Mouse (Mus musculus) cerebellum, postnatal 14 days (tissue): ENCODE results near the gene Gm4792.

Experiments
- DNase-seq, 2 experiments: peaks; one replicate each; pipeline ENCODE4 v3.0.0; 2021; ENCODE audit warnings: mixed read lengths in 2 of 2

The Gm4792 gene

DNA sequence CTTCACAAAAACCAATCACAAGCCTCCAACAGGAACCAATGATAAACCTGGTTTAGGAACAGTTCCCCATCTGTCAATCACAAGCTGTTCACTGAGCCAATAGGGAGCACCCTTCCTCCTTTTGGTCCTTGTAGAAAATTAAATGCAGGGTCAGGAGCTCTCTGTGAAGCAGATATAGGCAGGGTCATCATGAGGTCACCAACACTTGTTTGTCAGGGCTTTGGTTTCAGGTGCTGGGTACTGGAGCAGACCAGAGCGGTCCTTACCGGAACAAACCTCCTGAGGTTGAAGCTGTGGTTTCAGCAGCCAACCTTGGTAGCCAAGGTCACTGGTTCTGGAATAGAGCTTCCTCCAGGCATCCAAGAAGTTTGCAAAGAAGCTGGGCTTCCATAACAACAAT, 798 bp upstream of the Gm4792 start:
- no peak for DNase-seq

GRCm38 (mm10) chr10:94295923-94296605, 2.4 kb downstream of the Gm4792 start:
- no peak for DNase-seq

DNA sequence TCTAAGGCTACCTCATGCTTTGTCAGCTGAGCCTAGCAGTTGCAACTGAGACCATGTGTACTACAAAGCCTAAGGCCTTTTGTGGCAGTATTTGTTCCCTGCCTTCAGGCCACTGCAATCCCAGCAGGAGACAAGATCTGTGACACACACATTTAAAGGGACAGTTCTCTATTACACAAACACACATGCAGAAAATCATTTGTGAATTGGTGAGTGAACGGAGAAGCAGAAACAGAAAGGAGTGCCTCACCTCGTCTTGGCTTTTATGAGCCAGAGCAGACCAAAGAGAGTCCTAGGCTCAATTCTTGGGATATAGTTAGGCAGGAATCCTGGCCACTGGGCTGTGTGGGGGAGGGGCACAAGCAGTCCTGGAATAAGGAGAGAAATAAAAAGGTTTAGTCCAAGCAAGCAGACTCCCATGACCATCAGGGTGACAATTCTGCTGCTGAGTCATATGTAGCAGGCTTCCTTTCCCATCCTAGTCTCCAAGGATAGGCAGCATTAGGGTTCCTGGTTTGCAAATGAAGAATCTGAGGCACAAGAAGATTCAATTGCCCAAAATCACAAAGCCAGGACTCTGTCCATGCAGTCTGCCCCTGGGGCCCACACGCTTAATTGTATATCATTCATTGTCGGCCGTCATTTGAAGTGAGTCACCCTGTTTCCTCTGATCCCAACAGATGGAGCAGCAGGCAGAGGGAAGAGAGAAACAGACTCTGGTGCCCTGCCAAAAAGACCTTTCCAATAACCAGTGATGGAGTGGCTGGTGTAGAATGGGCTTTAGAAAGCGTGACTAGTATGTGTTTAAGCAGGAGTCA, 3.4 kb downstream of the Gm4792 start:
- DNase-seq: peak; percentile 79 to 83

DNA sequence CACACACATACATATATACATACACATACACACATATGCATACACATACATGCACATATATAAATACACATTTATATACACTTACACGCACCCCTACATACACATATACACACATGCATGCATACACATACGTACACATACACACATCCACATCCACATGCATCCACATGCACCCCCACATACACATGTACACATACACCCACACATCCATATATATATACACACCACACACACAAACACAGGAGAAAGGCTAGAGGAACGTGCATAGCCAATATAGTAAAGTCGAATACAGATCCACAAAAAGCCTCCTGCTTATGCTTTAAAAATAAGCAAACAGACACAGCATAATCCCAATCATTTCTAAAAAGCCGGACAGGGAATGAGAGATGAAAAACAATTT, 4.1 kb downstream of the Gm4792 start:
- DNase-seq: no peak

- peak in 1 of 2 experiments; percentile 55 for DNase-seq
Observed at GRCm38 (mm10) chr10:94282797-94283196, 15.7 kb downstream of the Gm4792 start.

- DNase-seq: peak; percentile 73 to 74
Observed at GRCm38 (mm10) chr10:94282179-94282578, 16.3 kb downstream of the Gm4792 start.

DNA sequence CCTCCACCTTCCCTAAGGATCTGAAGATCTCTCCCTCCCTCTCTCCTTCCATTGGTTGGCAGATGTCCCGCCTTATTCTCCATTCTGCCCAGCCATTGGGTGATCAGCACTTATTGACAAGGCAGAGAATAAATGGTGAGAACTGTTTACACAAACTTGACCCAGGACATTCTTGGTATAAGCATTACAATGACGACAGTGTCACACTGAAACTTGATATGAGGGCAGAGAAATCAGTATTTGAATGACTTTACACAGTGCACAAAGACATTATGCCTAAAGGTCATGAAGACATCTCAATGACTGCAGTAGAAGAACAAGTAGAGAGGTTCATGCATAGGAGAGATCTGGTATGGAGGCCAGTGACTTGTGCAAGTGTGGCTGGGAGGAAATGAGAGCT, 22.0 kb downstream of the Gm4792 start:
- no peak for DNase-seq

- DNase-seq: no peak
Observed at GRCm38 (mm10) chr10:94275321-94275720, 23.2 kb downstream of the Gm4792 start.

- peak; percentile 61 to 66 for DNase-seq
Observed at GRCm38 (mm10) chr10:94265656-94266542, 32.6 kb downstream of the Gm4792 start.

GRCm38 (mm10) chr10:94263211-94263610, 35.3 kb downstream of the Gm4792 start:
- DNase-seq: no peak

- DNase-seq: no peak
Observed at GRCm38 (mm10) chr10:94262646-94263045, 35.9 kb downstream of the Gm4792 start.

GRCm38 (mm10) chr10:94260544-94260943, 38.0 kb downstream of the Gm4792 start:
- DNase-seq: no peak

DNA sequence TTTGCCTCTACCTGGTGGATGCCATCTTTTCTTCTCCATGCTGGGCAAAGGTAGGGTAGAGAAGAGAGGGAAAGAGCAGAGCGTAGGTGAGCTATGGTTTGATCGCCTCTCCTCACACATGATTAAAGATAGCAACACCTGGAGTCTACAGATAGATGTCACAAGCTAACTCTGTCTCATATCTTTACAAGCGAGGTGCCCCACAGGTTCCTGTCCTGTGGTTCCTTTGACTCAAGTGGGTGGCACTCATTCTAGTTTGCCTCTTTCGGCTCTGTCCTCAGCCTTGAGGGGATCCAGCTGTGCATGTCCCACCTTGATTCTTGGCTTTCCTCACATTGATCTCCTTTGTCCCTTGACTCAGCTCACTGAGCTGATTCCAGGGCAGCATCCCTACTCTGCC, 42.0 kb downstream of the Gm4792 start:
- no peak for DNase-seq

DNA sequence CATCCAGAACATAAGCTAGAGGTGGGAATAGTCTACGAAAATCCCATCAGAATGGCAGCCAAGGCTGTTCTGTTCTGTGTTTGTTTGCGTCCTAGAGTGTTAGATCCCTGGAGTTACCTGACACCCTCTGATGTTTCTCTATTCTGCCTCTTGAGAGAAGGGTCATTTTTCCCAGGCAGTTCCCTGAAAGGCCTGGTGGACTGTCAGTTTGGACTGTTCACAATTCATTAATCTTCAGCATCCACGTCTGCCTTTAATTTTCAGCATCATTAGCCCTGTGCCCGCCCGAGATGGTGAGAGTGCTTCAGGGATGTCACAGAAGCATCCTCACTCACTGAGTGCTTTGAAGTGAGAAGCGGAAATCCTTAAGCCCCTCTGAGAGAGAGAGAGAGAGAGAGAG, 42.8 kb downstream of the Gm4792 start:
- no peak for DNase-seq

DNA sequence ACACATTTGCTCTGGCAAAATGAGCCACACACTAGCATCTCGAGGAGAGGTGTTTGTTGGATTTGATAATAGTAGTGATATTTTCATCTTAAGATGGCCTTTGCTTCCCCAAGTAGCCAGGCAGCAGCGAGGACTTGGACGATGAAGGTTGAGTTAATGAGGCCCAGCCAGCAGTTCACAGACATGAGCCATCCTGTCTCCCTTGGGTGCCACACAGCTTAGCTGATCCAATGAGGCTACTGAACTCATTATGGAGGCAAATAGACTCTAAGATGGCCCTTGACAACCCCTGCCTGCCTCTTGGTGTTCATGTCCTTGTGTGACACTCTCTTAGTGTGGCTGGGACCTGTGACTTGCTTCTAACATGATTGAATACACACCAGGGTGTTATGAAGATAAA, 43.7 kb downstream of the Gm4792 start:
- DNase-seq: no peak

DNA sequence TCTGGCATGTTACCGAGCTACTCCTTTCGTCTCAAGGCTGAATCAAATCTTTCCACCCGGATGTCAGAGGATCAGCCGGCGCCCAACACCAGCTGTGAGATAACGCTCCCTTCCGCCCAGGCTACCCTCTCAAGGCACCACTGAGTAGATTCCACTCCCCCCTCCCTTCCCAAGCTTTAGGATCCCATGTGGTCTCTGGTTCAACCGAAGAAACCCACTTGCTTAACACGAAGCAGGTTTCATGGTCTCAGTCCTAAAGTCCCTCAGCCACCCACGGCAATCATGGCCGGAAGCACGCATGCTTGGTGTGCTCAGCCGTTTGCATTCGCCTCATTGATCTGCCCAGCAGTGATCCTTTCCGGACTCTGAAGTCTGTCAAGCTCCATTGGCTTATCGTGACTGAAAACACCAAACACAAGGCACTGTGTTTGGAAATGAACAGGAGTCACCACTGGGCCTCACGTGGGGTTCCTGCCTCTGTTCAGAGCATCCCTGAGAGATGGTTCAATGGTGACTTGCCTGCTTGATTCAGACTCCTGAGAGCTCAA, 45.2 kb downstream of the Gm4792 start:
- no peak for DNase-seq

- no peak for DNase-seq
Observed at GRCm38 (mm10) chr10:94249575-94250456, 48.7 kb downstream of the Gm4792 start.

GRCm38 (mm10) chr10:94247748-94248349, 50.7 kb downstream of the Gm4792 start:
- DNase-seq: no peak
